Mouse (Mus musculus): ENCODE results near the gene Gm11273. TPM values are rescaled to one million over a fixed set of nuclear protein-coding genes. Genes with fewer than 3 reads are reported as not detected.

Gene Gm11273
- total and polyA plus RNA-seq, 3 experiments: 21.0 to 279 (median 28.3) TPM

GRCm38 (mm10) chr13:21468061-21469019 is 32.9 kb downstream of the Gm11273 start, which contains the start of gene Nkapl:
Gene Nkapl (minus strand): TSS chr13:21468509.
- no peaks in the 10 kb centered on the region for H3K9me3 ChIP-seq (replicated peaks; ENCODE audit: low read length)
- in situ Hi-C loops (cut with MboI; ENCODE audit: low pct_ligation_motif_present, low pct_unique_long_range_greater_than_20kb, low sequenced_read_pairs): no loop called here
- DNase-seq (ENCODE audit: extremely low read depth): peak; percentile 78

DNA sequence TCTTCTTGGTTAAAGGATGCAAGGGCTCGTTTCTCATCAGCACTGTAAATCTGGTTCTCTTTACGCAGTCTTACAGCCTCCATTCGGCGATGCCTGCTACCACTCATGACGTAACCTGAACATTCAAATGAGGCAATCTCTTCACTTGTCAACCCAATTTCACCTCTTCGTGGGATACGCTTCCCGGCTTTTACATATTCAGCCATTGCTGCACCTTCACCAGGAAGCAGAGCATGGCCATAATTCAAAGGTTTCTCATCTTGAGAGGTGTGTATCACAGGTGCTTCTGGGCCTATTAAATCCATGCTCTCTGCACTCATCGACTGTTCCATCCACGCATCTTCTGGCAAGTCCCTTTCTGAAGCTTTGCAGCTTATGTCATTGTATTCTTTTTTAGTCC is 33.9 kb downstream of the Gm11273 start:
- DNase-seq (ENCODE audit: extremely low read depth): no peak
- Histone ChIP-seq H3K36me3 (replicated peaks in 1 of 2; ENCODE audit: control insufficient read depth in 1 of 2, insufficient read depth in 1 of 2, low read length in 1 of 2) (no peaks in the 10 kb centered on the region), H3K27ac (ENCODE audit: insufficient read depth, low read depth) (no peak overlapping the region), H3K4me1 (ENCODE audit: control insufficient read depth in 1 of 2, insufficient read depth in 2 of 2) (peaks cover 2 to 4% of the 10 kb centered on the region in 2 experiments; a peak in 1 of 4 replicates), H3K4me3 (replicated peaks in 1 of 3; ENCODE audit: low read depth in 2 of 3, low read length in 2 of 3, poor library complexity in 1 of 3) (no peak overlapping the region), H3K79me2 (replicated peaks; ENCODE audit: control insufficient read depth, extremely low read depth, insufficient read depth, poor library complexity, severe bottlenecking) (no peaks in the 10 kb centered on the region), H3K27me3 (replicated peaks) (peaks cover 2% of the 10 kb centered on the region), H3K9ac (ENCODE audit: insufficient read depth, low read depth) (no peak overlapping the region), H3K9me3 (replicated peaks; ENCODE audit: low read length) (no peaks in the 10 kb centered on the region), H3K4me2 (ENCODE audit: insufficient read depth, low read depth, poor library complexity, severe bottlenecking) (peak overlapping the region; percentile 59; the same call in 1 of the 2 replicates)
- dilution Hi-C loops (cut with MboI; ENCODE audit: extremely low pct_ligation_motif_present, extremely low pct_unique_long_range_greater_than_20kb, low sequenced_read_pairs): no loop called here
- in situ Hi-C loops (cut with MboI; ENCODE audit: low pct_ligation_motif_present, low pct_unique_long_range_greater_than_20kb, low sequenced_read_pairs): no loop called here
- TF ChIP-seq JUND (conservative IDR thresholded peaks at IDR 0.05; ENCODE audit: low read depth, low read length) (no peak), BHLHE40 (IDR thresholded peaks at IDR 0.05; ENCODE audit: low read depth, low read length) (no peak), JUN (IDR thresholded peaks at IDR 0.05; ENCODE audit: insufficient read depth, low read depth, low read length) (no peak), ETS1 (conservative IDR thresholded peaks at IDR 0.05; ENCODE audit: low read depth, low read length) (no peak), KAT2A (IDR thresholded peaks at IDR 0.05; ENCODE audit: insufficient replicate concordance, low read length) (no peak), MAFK (IDR thresholded peaks at IDR 0.05; ENCODE audit: insufficient replicate concordance, low read length) (no peak), ZC3H11A (IDR thresholded peaks at IDR 0.05; ENCODE audit: low read depth, low read length) (no peak), PAX5 (IDR thresholded peaks at IDR 0.05; ENCODE audit: low read length) (no peak), POLR2A (IDR thresholded peaks at IDR 0.05; ENCODE audit: low read depth, low read length) (no peak), RAD21 (IDR thresholded peaks at IDR 0.05; ENCODE audit: low read depth, low read length) (no peak), IRF4 (IDR thresholded peaks at IDR 0.05; ENCODE audit: low read depth, low read length) (no peak), USF1 (IDR thresholded peaks at IDR 0.05; ENCODE audit: low read depth, low read length) (no peak), MYC (IDR thresholded peaks at IDR 0.05; ENCODE audit: low read depth, low read length) (no peak), ZMIZ1 (IDR thresholded peaks at IDR 0.05; ENCODE audit: low read depth, low read length) (no peak), EP300 (IDR thresholded peaks at IDR 0.05; ENCODE audit: low read length) (no peak)

More at GRCm38 (mm10) chr13:21468061-21469019, 32.9 kb downstream of the Gm11273 start, which contains the start of gene Nkapl:
- Histone ChIP-seq H3K9ac (ENCODE audit: insufficient read depth, low read depth) (peak within 1 kb of the TSS; percentile 80), H3K79me2 (replicated peaks; ENCODE audit: control insufficient read depth, extremely low read depth, insufficient read depth, poor library complexity, severe bottlenecking) (no peaks in the 10 kb centered on the region), H3K27ac (ENCODE audit: insufficient read depth, low read depth) (no peak within 1 kb of the TSS), H3K4me1 (ENCODE audit: control insufficient read depth in 1 of 2, insufficient read depth in 2 of 2) (peaks cover 2 to 4% of the 10 kb centered on the region in 2 experiments; a peak in 1 of 4 replicates), H3K27me3 (replicated peaks) (peaks cover 2% of the 10 kb centered on the region), H3K4me3 (replicated peaks in 1 of 3; ENCODE audit: low read depth in 2 of 3, low read length in 2 of 3, poor library complexity in 1 of 3) (peak within 1 kb of the TSS; percentile 58 to 80 (median 60)), H3K4me2 (ENCODE audit: insufficient read depth, low read depth, poor library complexity, severe bottlenecking) (peak within 1 kb of the TSS; percentile 76), H3K36me3 (replicated peaks in 1 of 2; ENCODE audit: control insufficient read depth in 1 of 2, insufficient read depth in 1 of 2, low read length in 1 of 2) (no peaks in the 10 kb centered on the region)
- TF ChIP-seq NELFE (IDR thresholded peaks at IDR 0.05; ENCODE audit: low read depth, low read length) (peak; percentile 59; the same call in 1 of the 2 replicates), PAX5 (IDR thresholded peaks at IDR 0.05; ENCODE audit: low read length) (no peak), SIN3A (IDR thresholded peaks at IDR 0.05; ENCODE audit: low read length) (0 out of 2 replicates have a peak, but pooled peaks have one; percentile 7), CHD2 (IDR thresholded peaks at IDR 0.05; ENCODE audit: low read length) (no peak), ELF1 (IDR thresholded peaks at IDR 0.05; ENCODE audit: low read depth, low read length) (peak; percentile 65; the same call in 1 of the 2 replicates), SMC3 (IDR thresholded peaks at IDR 0.05; ENCODE audit: low read depth, low read length) (no peak), USF1 (IDR thresholded peaks at IDR 0.05; ENCODE audit: low read depth, low read length) (no peak), TBP (conservative IDR thresholded peaks at IDR 0.05; ENCODE audit: low read depth, low read length) (no peak), GABPA (IDR thresholded peaks at IDR 0.05; ENCODE audit: insufficient replicate concordance, low read depth, low read length) (no peak), RAD21 (IDR thresholded peaks at IDR 0.05; ENCODE audit: low read depth, low read length) (no peak), POLR2A (IDR thresholded peaks at IDR 0.05; ENCODE audit: low read depth, low read length) (peak; percentile 85), IRF4 (IDR thresholded peaks at IDR 0.05; ENCODE audit: low read depth, low read length) (no peak; the same call in 1 of the 2 replicates), MXI1 (IDR thresholded peaks at IDR 0.05; ENCODE audit: low read depth, low read length) (no peak; the same call in 1 of the 2 replicates), MAFK (IDR thresholded peaks at IDR 0.05; ENCODE audit: insufficient replicate concordance, low read length) (no peak), HCFC1 (IDR thresholded peaks at IDR 0.05; ENCODE audit: low read depth, low read length) (peak; percentile 43; the same call in 1 of the 2 replicates), MAZ (IDR thresholded peaks at IDR 0.05; ENCODE audit: low read depth, low read length) (no peak), ZNF384 (IDR thresholded peaks at IDR 0.05; ENCODE audit: low read depth, low read length) (no peak), ETS1 (conservative IDR thresholded peaks at IDR 0.05; ENCODE audit: low read depth, low read length) (no peak), KAT2A (IDR thresholded peaks at IDR 0.05; ENCODE audit: insufficient replicate concordance, low read length) (no peak), NRF1 (IDR thresholded peaks at IDR 0.05; ENCODE audit: low read depth, low read length) (peak; percentile 90), MAX (IDR thresholded peaks at IDR 0.05; ENCODE audit: low read length) (peak; percentile 63; the same call in 1 of the 2 replicates), JUND (conservative IDR thresholded peaks at IDR 0.05; ENCODE audit: low read depth, low read length) (no peak), TCF12 (IDR thresholded peaks at IDR 0.05; ENCODE audit: low read depth, low read length) (peak; percentile 67; the same call in 1 of the 2 replicates), ZMIZ1 (IDR thresholded peaks at IDR 0.05; ENCODE audit: low read depth, low read length) (peak; percentile 47), UBTF (IDR thresholded peaks at IDR 0.05; ENCODE audit: low read depth, low read length) (no peak; the same call in 1 of the 2 replicates), POLR2AphosphoS2 (IDR thresholded peaks at IDR 0.05; ENCODE audit: low read depth, low read length) (no peak), RCOR1 (conservative IDR thresholded peaks at IDR 0.05; ENCODE audit: low read depth, low read length) (no peak), ZKSCAN1 (IDR thresholded peaks at IDR 0.05; ENCODE audit: borderline replicate concordance, low read depth, low read length) (no peak), MEF2A (IDR thresholded peaks at IDR 0.05; ENCODE audit: borderline replicate concordance, low read depth, low read length) (peak; percentile 13; the same call in 1 of the 2 replicates), MYC (IDR thresholded peaks at IDR 0.05; ENCODE audit: low read depth, low read length) (0 out of 2 replicates have a peak, but pooled peaks have one; percentile 20), E2F4 (IDR thresholded peaks at IDR 0.05; ENCODE audit: insufficient replicate concordance, low read depth, low read length) (no peak), CHD1 (IDR thresholded peaks at IDR 0.05; ENCODE audit: low read depth, low read length) (no peak), EP300 (IDR thresholded peaks at IDR 0.05; ENCODE audit: low read length) (no peak), BHLHE40 (IDR thresholded peaks at IDR 0.05; ENCODE audit: low read depth, low read length) (no peak), CTCF (conservative IDR thresholded peaks at IDR 0.05 in 1 of 2, IDR thresholded peaks at IDR 0.05 in 1 of 2; ENCODE audit: low read depth in 2 of 2, low read length in 2 of 2) (no peak), ZC3H11A (IDR thresholded peaks at IDR 0.05; ENCODE audit: low read depth, low read length) (no peak), USF2 (conservative IDR thresholded peaks at IDR 0.05; ENCODE audit: low read depth, low read length) (no peak), JUN (IDR thresholded peaks at IDR 0.05; ENCODE audit: insufficient read depth, low read depth, low read length) (no peak)
- dilution Hi-C loops (cut with MboI; ENCODE audit: extremely low pct_ligation_motif_present, extremely low pct_unique_long_range_greater_than_20kb, low sequenced_read_pairs): no loop called here

Data from CH12.LX (cell line).